Mouse (Mus musculus): ENCODE data around the gene Fmo6.

Fmo6 gene

GRCm38 (mm10) chr1:162937415-162937814, at the start of gene Fmo6:
Gene Fmo6, minus strand, starts transcription at chr1:162937515.
- in situ Hi-C loops (cut with MboI, MseI): no loop called here

GRCm38 (mm10) chr1:162986777-162987176, 49.5 kb upstream of the Fmo6 start:
- in situ Hi-C loops (cut with MboI, MseI): no loop called here

GRCm38 (mm10) chr1:162986121-162986748, 48.9 kb upstream of the Fmo6 start:
- in situ Hi-C loops (cut with MboI, MseI): no loop called here

DNA sequence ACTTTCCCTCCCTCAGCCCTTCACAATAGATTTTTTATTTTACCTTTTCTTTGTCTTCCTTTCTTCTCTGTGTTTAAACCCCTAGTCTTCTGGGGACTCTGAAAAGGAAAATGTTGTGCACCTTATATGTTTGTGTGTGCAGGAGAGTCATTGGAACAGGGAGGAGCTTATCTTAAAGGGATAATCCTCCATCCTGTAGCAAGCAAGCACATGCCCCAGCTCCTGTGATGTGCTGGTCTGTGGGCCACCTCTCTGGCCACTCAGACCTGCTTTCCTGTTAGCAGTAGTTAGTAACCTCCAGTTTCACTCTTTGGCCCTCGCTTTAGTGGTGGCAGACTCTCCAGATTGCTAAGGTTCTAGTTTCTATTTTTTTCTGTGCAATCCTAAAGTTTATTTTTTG, 47.1 kb upstream of the Fmo6 start, which contains the start of gene Fmo3:
Fmo3 (minus strand) TSS at position 101 of the 400 bp plus-strand sequence.
- in situ Hi-C loops (cut with MboI, MseI): no loop called here

- in situ Hi-C loops (cut with MboI, MseI): no loop called here
Measured at GRCm38 (mm10) chr1:162963556-162963955, 26.2 kb upstream of the Fmo6 start.

- in situ Hi-C loops (cut with MboI, MseI): no loop called here
Measured at GRCm38 (mm10) chr1:162957422-162957821, 20.1 kb upstream of the Fmo6 start.

DNA sequence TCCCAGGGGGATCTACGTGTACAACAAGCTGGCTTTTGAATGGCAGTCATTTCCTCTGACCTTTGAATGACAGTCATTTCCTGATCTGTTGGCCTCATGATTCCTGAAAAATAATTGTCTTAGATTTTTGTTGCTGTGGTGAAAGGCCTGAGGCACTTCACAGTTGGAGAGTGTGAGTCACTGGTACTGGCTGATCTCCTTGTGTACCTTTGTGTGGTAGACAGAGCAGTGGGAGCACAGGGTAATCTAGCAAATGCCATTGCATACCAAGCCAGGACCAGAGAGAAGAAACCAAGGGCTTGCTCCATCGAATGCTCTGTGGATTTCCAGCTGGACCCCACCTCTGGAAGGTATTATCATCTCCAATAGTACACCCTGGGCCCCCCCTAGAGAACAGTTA, 15.8 kb upstream of the Fmo6 start:
- in situ Hi-C loops (cut with MboI, MseI): no loop called here

GRCm38 (mm10) chr1:162949763-162950162, 12.4 kb upstream of the Fmo6 start:
- in situ Hi-C loops (cut with MboI, MseI): no loop called here

GRCm38 (mm10) chr1:162947934-162948333, 10.6 kb upstream of the Fmo6 start:
- in situ Hi-C loops (cut with MboI, MseI): no loop called here

DNA sequence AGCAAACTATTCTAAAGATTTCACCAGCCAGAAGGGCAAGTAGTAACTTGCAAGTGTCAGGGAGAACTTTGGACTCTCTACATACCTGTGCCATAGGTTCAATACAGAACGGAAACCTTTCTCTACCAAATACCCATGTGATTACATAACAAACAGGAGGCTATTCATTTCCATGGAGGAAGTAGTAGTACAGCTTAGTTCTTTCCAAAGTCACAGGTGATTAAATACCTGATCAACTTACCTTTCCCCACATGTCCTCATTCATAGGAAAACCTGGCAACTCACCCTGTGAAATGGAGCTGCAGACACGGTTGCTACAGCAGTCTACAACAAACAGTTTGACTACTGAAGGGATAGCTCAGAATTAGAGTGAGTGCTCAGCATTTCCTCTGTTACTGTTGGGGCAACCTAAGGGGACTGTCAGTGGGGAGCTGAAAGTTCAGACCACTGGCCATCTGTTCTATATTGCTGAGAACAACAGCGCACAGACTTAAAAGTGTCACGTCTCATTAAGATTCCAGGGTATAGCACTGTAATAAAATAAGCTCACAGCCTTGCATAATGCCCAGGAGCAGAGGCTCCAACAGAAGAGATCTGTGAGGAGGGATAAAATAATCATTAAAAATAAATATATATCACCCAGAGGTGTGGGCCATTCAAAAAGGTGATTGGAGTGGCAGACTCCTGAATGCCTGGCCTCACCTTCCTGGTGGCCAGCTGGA, 9.7 kb upstream of the Fmo6 start:
- in situ Hi-C loops (cut with MboI, MseI): no loop called here

- in situ Hi-C loops (cut with MboI, MseI): no loop called here
Measured at GRCm38 (mm10) chr1:162943700-162944099, 6.4 kb upstream of the Fmo6 start.

GRCm38 (mm10) chr1:162938696-162939351, 1.5 kb upstream of the Fmo6 start:
- in situ Hi-C loops (cut with MboI, MseI): no loop called here

DNA sequence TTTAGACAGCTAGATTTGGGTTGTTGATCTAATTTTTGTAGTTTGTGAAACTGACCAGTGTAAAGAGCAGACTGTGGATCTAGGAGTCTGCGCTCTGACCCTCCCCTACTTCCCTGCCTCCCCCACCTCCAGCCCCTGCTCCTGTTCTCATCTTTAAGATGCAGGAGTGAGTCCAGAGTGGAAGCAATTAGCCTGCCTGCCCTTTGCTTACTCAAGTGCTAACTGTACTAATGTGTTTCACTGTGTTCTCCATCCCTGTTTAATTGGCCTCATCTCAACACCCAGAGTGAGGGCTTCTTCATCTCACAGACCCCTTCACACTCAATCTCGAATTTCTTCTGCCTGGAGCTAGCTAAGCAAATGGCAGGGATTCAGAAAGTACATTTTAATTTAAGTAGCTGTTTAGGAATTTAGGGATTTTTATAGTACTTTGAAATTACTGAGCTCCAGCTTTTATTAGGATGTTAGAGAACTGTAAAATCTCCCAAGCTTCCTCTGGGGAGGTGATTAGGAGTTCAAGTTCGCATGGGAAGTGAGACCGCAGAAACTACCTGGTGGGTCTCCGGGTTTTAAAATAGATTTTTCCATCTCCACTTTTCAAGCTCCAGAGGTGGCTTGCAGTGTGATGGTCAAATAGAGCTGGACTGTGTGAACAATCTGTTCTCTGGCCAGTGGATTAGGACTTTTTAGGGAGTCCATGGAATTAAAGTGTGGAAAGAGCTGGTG, 818 bp upstream of the Fmo6 start:
- in situ Hi-C loops (cut with MboI, MseI): no loop called here

DNA sequence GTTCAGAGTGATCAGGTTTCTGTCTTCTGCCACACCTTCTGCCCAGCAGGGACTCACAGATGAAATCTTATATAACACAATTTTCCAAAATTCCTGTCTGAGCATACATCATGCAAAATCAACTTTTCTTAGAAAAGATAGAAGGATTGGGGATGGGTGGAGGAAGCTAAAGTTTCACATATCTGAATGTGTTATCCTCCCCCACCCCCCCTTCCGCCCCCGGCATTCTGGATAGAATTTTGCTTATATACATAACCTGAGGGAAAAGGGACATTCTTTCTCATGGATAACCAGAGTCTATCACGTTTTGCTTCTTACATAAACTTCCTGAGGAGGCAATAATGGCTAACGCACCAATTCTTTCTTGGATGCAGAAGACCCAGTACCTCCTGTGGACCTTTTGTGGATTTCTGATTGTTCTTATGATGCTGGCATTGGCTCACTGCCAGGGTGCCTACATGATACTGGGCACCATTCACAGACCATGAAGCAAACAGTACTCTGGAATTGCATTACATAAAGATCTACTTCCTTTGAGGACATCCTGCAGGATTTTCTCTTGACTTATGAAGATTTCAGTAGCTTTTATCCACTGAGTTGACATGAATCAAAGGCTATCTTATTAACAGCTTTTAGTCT, 2.8 kb downstream of the Fmo6 start:
- in situ Hi-C loops (cut with MboI, MseI): no loop called here

- in situ Hi-C loops (cut with MboI, MseI): no loop called here
Measured at GRCm38 (mm10) chr1:162932386-162932785, 4.9 kb downstream of the Fmo6 start.

DNA sequence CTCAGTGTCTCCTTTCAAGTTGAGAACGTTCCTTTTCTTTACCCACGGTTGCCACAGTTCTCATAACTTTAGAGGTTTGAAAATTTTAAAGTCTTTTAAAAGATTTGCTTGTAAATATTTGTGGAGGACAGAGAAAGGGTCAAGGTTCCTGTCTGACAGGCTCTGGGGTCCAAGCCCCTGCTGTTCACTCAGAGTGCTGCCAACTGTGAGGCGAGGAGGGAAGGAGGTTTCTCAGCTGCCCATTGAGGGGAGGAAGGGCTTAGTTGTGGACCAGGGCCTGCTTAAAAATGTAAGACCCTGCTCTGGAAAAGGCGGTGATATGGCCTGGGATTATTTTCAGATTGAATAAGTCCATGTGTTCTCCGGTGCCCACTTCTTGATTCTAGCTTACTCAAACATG, 5.4 kb downstream of the Fmo6 start:
- in situ Hi-C loops (cut with MboI, MseI): no loop called here

- in situ Hi-C loops (cut with MboI, MseI): no loop called here
Measured at GRCm38 (mm10) chr1:162931310-162931875, 5.9 kb downstream of the Fmo6 start.

- in situ Hi-C loops (cut with MboI, MseI): no loop called here
Measured at GRCm38 (mm10) chr1:162930631-162931030, 6.7 kb downstream of the Fmo6 start.

GRCm38 (mm10) chr1:162929146-162929545, 8.2 kb downstream of the Fmo6 start:
- in situ Hi-C loops (cut with MboI, MseI): no loop called here

DNA sequence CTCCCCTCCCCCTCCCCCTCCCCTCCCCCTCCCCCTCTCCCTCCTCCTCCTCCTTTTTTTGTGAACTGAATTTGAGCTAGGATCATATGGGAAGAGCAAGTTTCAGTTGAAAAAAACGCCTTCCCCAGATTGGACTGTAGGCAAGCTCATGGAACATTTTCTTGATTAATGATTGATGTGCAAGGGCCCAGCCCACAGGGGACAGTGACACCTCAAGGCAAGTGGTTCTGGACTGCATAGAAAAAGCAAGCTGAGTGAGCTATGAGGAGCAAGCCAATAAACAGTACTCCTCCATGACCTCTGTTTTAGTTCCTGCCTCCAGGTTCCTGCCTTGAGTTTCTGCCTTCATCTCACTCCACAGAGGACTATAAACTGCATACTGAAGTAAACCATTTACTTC, 12.2 kb downstream of the Fmo6 start:
- in situ Hi-C loops (cut with MboI, MseI): no loop called here

DNA sequence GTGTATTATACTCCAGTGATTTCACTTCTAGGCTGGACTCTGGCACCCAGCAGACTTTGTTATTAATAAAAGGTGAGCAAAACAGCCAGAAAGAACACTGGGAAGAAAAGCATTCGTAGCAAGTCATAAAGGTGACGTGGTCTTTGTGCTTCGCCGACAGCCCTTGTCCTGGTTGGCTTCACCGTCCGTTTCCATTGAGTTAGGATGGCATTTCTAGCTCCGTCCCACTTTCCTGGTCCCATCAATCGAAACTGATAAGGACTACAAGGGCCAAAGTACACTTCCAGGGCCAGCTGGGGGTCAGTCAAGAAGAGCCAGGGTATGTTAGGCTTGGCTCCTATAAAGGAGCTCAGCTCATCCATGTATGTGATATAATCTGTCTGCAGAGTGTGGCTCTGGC, 20.7 kb downstream of the Fmo6 start:
- in situ Hi-C loops (cut with MboI, MseI): no loop called here

All from regulatory T cell (primary cell).